Mouse (Mus musculus): ENCODE results near the gene Ccer1. TPM values are rescaled to one million over a fixed set of nuclear protein-coding genes. Genes with fewer than 3 reads are reported as not detected.
"Not testable (repeated sequence)": the region's sequence is repeated elsewhere in the genome, so short reads cannot be mapped to it uniquely, and the experiment has no call there.

The Ccer1 gene
- polyA plus RNA-seq, 1 experiment from 2014 or later, result not detected

GRCm38 (mm10) chr10:97722709-97723108 is 29.9 kb downstream of the Ccer1 start:
- H3K4me1 ChIP-seq (ENCODE audit: control insufficient read depth, insufficient read depth, low read length), result 0 out of 2 replicates have a peak, but pooled peaks cover 3% of the 10 kb centered on the region
- H3K27me3 ChIP-seq (ENCODE audit: control insufficient read depth, insufficient read depth, low read length), result no peaks in the 10 kb centered on the region
- H3K36me3 ChIP-seq (ENCODE audit: control insufficient read depth, insufficient read depth, low read length), result no peaks in the 10 kb centered on the region
- 92% methylated on average over 9 of the region's 9 CpGs for WGBS
- H3K9ac ChIP-seq (ENCODE audit: low read length), result no peak overlapping the region
- H3K4me3 ChIP-seq (replicated peaks; ENCODE audit: low read length), result no peak overlapping the region
- H3K27ac ChIP-seq (ENCODE audit: low read length), result no peak overlapping the region
- H3K9me3 ChIP-seq (replicated peaks; ENCODE audit: control insufficient read depth, low read length), result no peaks in the 10 kb centered on the region
- H3K4me2 ChIP-seq (ENCODE audit: low read depth, low read length), result no peak overlapping the region
- ATAC-seq (ENCODE audit: insufficient read depth, low FRiP score), result no peak

GRCm38 (mm10) chr10:97725929-97726328 is 33.1 kb downstream of the Ccer1 start:
- Histone ChIP-seq H3K27me3 (ENCODE audit: control insufficient read depth, insufficient read depth, low read length) (no peaks in the 10 kb centered on the region), H3K9me3 (replicated peaks; ENCODE audit: control insufficient read depth, low read length) (no peaks in the 10 kb centered on the region), H3K4me1 (ENCODE audit: control insufficient read depth, insufficient read depth, low read length) (0 out of 2 replicates have a peak, but pooled peaks cover 3% of the 10 kb centered on the region), H3K4me2 (ENCODE audit: low read depth, low read length) (no peak overlapping the region), H3K27ac (ENCODE audit: low read length) (no peak overlapping the region; the same call in 1 of the 2 replicates), H3K4me3 (replicated peaks; ENCODE audit: low read length) (no peak overlapping the region), H3K36me3 (ENCODE audit: control insufficient read depth, insufficient read depth, low read length) (no peaks in the 10 kb centered on the region), H3K9ac (ENCODE audit: low read length) (no peak overlapping the region)
- 17% methylated on average over 1 of the region's 1 CpGs for WGBS
- no peak for ATAC-seq (ENCODE audit: insufficient read depth, low FRiP score)

- H3K27me3 ChIP-seq (ENCODE audit: control insufficient read depth, insufficient read depth, low read length); H3K36me3 ChIP-seq (ENCODE audit: control insufficient read depth, insufficient read depth, low read length); H3K9me3 ChIP-seq (replicated peaks; ENCODE audit: control insufficient read depth, low read length); H3K4me3 ChIP-seq (replicated peaks; ENCODE audit: low read length); H3K4me1 ChIP-seq (ENCODE audit: control insufficient read depth, insufficient read depth, low read length); ATAC-seq (ENCODE audit: insufficient read depth, low FRiP score); H3K9ac ChIP-seq (ENCODE audit: low read length); H3K27ac ChIP-seq (ENCODE audit: low read length); H3K4me2 ChIP-seq (ENCODE audit: low read depth, low read length): not testable (repeated sequence)
These were observed 33.8 kb downstream of the Ccer1 start, which contains the start of gene C030005K15Rik for GRCm38 (mm10) chr10:97726655-97727054. Gene C030005K15Rik (minus strand): TSS chr10:97726755.

Other genes with a start within 250 kb of the Ccer1 start
- 772 and 849 TPM in 2 replicates for gene Dcn, start 213.4 kb upstream of the Ccer1 start, polyA plus RNA-seq (2015; fragmentation: Nextera tagmentation; extraction: Ambion mirVana)
- 301 and 315 TPM in 2 replicates for gene Lum, start 127.9 kb upstream of the Ccer1 start, polyA plus RNA-seq (2015; fragmentation: Nextera tagmentation; extraction: Ambion mirVana)
- gene Kera, start 86.2 kb upstream of the Ccer1 start, polyA plus RNA-seq (2015; fragmentation: Nextera tagmentation; extraction: Ambion mirVana), result 1.4 and 1.8 TPM in 2 replicates
- 0.85 and 1.3 TPM in 2 replicates for gene Epyc, start 49.0 kb upstream of the Ccer1 start, polyA plus RNA-seq (2015; fragmentation: Nextera tagmentation; extraction: Ambion mirVana)
- not detected in 2 replicates for gene C030005K15Rik, start 33.7 kb downstream of the Ccer1 start, polyA plus RNA-seq (2015; fragmentation: Nextera tagmentation; extraction: Ambion mirVana)

All from stomach, embryonic 16.5 days (tissue).